Mouse (Mus musculus) MEL (cell line): ENCODE results near the gene Smad1.

Experiments
- CHD2 ChIP-seq: IDR thresholded peaks from 2 replicates; pipeline ENCODE4 v1.6.1; 2011; ENCODE audit warnings: low read length, improper control_type of control experiment
- ELF1 ChIP-seq: IDR thresholded peaks from 2 replicates; pipeline ENCODE4 v1.6.1; 2014; ENCODE audit warnings: low read depth, mild to moderate bottlenecking, inconsistent platforms, low read length, improper control_type of control experiment, moderate library complexity
- EP300 ChIP-seq, 2 experiments: IDR thresholded peaks; 2 replicates each; pipeline ENCODE4 v1.6.1; 2011; ENCODE audit warnings: improper control_type of control experiment in 2 of 2, low read length in 2 of 2, low read depth in 1 of 2, mild to moderate bottlenecking in 1 of 2
- MAX ChIP-seq: IDR thresholded peaks from 2 replicates; pipeline ENCODE4 v1.6.1; 2011; ENCODE audit warnings: low read length, improper control_type of control experiment
- POLR2A ChIP-seq, 2 experiments: IDR thresholded peaks; 2 replicates each; pipeline ENCODE4 v1.6.1; 2011 to 2012; ENCODE audit warnings: low read length in 2 of 2, mild to moderate bottlenecking in 2 of 2, control low read depth in 1 of 2, improper control_type of control experiment in 1 of 2, low read depth in 1 of 2, moderate library complexity in 1 of 2; ENCODE audit not compliant: control insufficient read depth in 1 of 2, insufficient read depth in 1 of 2, poor library complexity in 1 of 2
- POLR2AphosphoS2 ChIP-seq: IDR thresholded peaks from 2 replicates; pipeline ENCODE4 v1.6.1; 2011; ENCODE audit warnings: low read length, improper control_type of control experiment
- RCOR1 ChIP-seq: IDR thresholded peaks from 2 replicates; pipeline ENCODE4 v1.6.1; 2012; ENCODE audit warnings: low read depth, mild to moderate bottlenecking, inconsistent platforms, low read length, improper control_type of control experiment
- SIN3A ChIP-seq: IDR thresholded peaks from 2 replicates; pipeline ENCODE4 v1.6.1; 2012; ENCODE audit warnings: low read length, improper control_type of control experiment, inconsistent platforms
- ZNF384 ChIP-seq: IDR thresholded peaks from 2 replicates; pipeline ENCODE4 v1.6.1; 2012; ENCODE audit warnings: low read depth, mild to moderate bottlenecking, inconsistent platforms, low read length, improper control_type of control experiment

DNA sequence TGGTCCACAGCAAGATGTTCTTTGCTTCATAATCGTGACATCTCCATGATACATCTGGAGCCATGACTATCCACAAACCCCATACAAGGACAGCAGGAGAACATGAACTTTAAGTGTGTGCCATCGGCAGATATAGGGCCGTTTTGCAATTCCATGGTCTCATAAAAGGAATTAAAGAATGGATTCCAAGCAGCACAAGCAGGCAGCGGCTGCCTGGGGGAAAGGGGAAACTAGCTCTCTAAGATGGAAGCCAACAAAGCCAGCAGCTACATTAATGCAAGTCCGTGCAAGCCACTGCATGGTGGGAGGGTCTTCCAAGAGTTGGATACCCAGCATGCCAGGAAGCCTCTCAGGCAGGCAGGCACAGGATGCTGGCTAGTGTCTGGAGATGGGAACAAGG is 74.4 kb downstream of the Smad1 start:
- TF ChIP-seq ZNF384 (no peak), POLR2A (IDR thresholded peaks at IDR 0.05; ENCODE audit: control insufficient read depth in 1 of 2, insufficient read depth in 1 of 2, low read depth in 1 of 2, low read length in 2 of 2, poor library complexity in 1 of 2) (no peak), RCOR1 (no peak), CHD2 (no peak), MAX (no peak), SIN3A (no peak), POLR2AphosphoS2 (no peak), EP300 (IDR thresholded peaks at IDR 0.05; ENCODE audit: low read depth in 1 of 2, low read length in 2 of 2) (no peak), ELF1 (no peak)
